Mouse (Mus musculus) E14TG2a.4 (cell line): ENCODE data around the gene St5.

ENCODE experiments used
- CTCF ChIP-seq: conservative IDR thresholded peaks from 2 replicates; pipeline ENCODE4 v1.5.1; 2014; ENCODE audit warnings: low read length
- POU5F1 ChIP-seq: IDR thresholded peaks from 2 replicates; pipeline ENCODE4 v1.6.1; 2014; ENCODE audit warnings: low read length, borderline replicate concordance

DNA sequence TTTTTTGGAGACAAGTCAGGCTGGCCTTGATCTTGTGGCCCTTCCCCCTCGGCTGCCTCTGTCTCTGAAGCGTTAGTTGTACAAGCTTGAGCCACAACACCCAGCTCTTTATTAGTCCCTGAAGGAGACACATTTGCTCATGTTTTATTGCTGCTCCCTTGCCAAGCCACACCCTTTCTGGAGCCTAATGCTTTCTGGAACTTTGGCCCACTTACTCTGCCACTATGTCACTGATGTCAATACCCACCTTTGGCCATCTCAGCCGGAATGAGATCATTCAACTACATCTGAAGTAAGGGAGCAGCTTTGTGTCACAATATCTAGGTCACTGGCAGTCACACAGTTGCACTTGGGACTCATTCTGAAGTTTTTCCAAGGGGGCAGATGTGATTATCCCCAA lies 102.7 kb downstream of the St5 start:
- TF ChIP-seq CTCF (no peak), POU5F1 (no peak)
